ENCODE assay signal across 22 mouse cellular contexts in genomic region chr9:53065028-53065427, GRCm38 (mm10).
A peak's percentile ranks its signal among the peaks of the same experiment; 100 is the strongest.
DNase-seq lines count a peak whose midpoint lies in the region; ATAC-seq and TF ChIP-seq lines count a peak whose summit lies in the region.
"Had no signal": no experiment of that assay in that cellular context is flagged by ENCODE, and none has a peak within 500 bp of the region (broad histone marks: within the 10 kb centered on the region; RNA-seq: fewer than 3 reads in every experiment).

No protein-coding gene starts in this region.

- no peak overlapping the region for H3K4me2 ChIP-seq in heart, embryonic 12.5 days
- H3K4me2 ChIP-seq: forebrain, embryonic 15.5 days; hindbrain, embryonic 14.5 days; liver, embryonic 11.5 days; midbrain, embryonic 15.5 days; neural tube, embryonic 12.5 days had no signal

- H3K27me3 ChIP-seq in heart, embryonic 12.5 days (replicated peaks), result no peaks in the 10 kb centered on the region
- H3K27me3 ChIP-seq in small intestine, adult 2 months (ENCODE audit: control insufficient read depth, insufficient read depth, low read length), result no peaks in the 10 kb centered on the region
- H3K27me3 ChIP-seq: forebrain, embryonic 15.5 days; midbrain, embryonic 15.5 days; neural tube, embryonic 12.5 days had no signal

- 0 out of 2 replicates have a peak, but pooled peaks cover 5% of the 10 kb centered on the region for H3K9me3 ChIP-seq in heart, embryonic 12.5 days (replicated peaks)
- H3K9me3 ChIP-seq: embryonic facial prominence, embryonic 10.5 days; forebrain, embryonic 15.5 days; midbrain, embryonic 15.5 days; neural tube, embryonic 12.5 days had no signal

- ATAC-seq in heart, embryonic 12.5 days (ENCODE audit: insufficient number of reproducible peaks, low FRiP score), result no peak
- ATAC-seq: forebrain, embryonic 15.5 days; inflammation-experienced regulatory T-cells, adult 6 months; liver, postnatal 0 days; lung, postnatal 0 days; midbrain, embryonic 15.5 days had no signal

- no peak overlapping the region for H3K9ac ChIP-seq in heart, embryonic 12.5 days
- H3K9ac ChIP-seq: forebrain, embryonic 15.5 days; hindbrain, embryonic 14.5 days; liver, postnatal 0 days; midbrain, embryonic 15.5 days; neural tube, embryonic 12.5 days had no signal

- TF ChIP-seq CTCF in small intestine, adult 2 months (IDR thresholded peaks at IDR 0.05; ENCODE audit: extremely low read depth, insufficient read length, insufficient replicate concordance, low read depth, low read length), result no peak

- 43% methylated on average over 2 of the region's 2 CpGs for whole genome bisulfite sequencing in heart, embryonic 12.5 days
- 52% methylated on average over 2 of the region's 2 CpGs for WGBS in small intestine, adult 2 months

- no peak for DNase-seq in heart, adult 9 months (ENCODE audit: low spot score in 2 of 2)
- peak; percentile 16 for DNase-seq in kidney, adult 18-20 months
- DNase-seq in kidney, postnatal 14 days, result no peak
- peak; percentile 61 for DNase-seq in NIH3T3 (ENCODE audit: low read depth)
- no peak for DNase-seq in cerebellum, adult 11-12 months
- DNase-seq: adrenal gland, postnatal 36 days; gastrocnemius, postnatal 14 days; liver, postnatal 0 days; right cerebral cortex, postnatal 25 days; thymus, postnatal 14 days had no signal

- TF ChIP-seq POLR2A in small intestine, adult 2 months (IDR thresholded peaks at IDR 0.05; ENCODE audit: low read depth, low read length), result no peak

- no peak overlapping the region for H3K4me3 ChIP-seq in heart, embryonic 12.5 days
- H3K4me3 ChIP-seq in small intestine, adult 2 months (ENCODE audit: low read depth, low read length), result no peak overlapping the region
- H3K4me3 ChIP-seq: embryonic facial prominence, embryonic 10.5 days; forebrain, embryonic 15.5 days; midbrain, embryonic 15.5 days; neural tube, embryonic 12.5 days had no signal

- H3K4me1 ChIP-seq in heart, embryonic 12.5 days (replicated peaks), result 0 out of 2 replicates have a peak, but pooled peaks cover 15% of the 10 kb centered on the region
- no peaks in the 10 kb centered on the region for H3K4me1 ChIP-seq in small intestine, adult 2 months (ENCODE audit: control insufficient read depth, insufficient read depth, insufficient read length, low read length)
- H3K4me1 ChIP-seq: forebrain, embryonic 15.5 days; neural tube, embryonic 12.5 days had no signal

- H3K36me3 ChIP-seq in heart, embryonic 12.5 days, result no peaks in the 10 kb centered on the region
- H3K36me3 ChIP-seq in small intestine, adult 2 months (ENCODE audit: control insufficient read depth, insufficient read depth, low read length), result no peaks in the 10 kb centered on the region
- H3K36me3 ChIP-seq: embryonic facial prominence, embryonic 10.5 days; forebrain, embryonic 15.5 days; midbrain, embryonic 15.5 days; neural tube, embryonic 12.5 days had no signal

- peak overlapping the region; percentile 43 for H3K27ac ChIP-seq in heart, embryonic 12.5 days (ENCODE audit: poor library complexity, severe bottlenecking)
- 0 out of 2 replicates have a peak overlapping the region, but pooled peaks have one; percentile 2 for H3K27ac ChIP-seq in small intestine, adult 2 months (ENCODE audit: insufficient read depth, low read depth, low read length)
- H3K27ac ChIP-seq: embryonic facial prominence, embryonic 10.5 days; forebrain, embryonic 15.5 days; hindbrain, embryonic 14.5 days; kidney, postnatal 0 days; macrophage; midbrain, embryonic 15.5 days; neural tube, embryonic 12.5 days had no signal

Comparison
In these comparisons a context has a peak if more than half of its experiments do, and no peak if none do; other contexts are left out.
1. DNase-seq: peak in kidney, adult 18-20 months (single experiment) and NIH3T3 (single experiment); none in heart, adult 9 months (0 of 2), kidney, postnatal 14 days (single experiment) and cerebellum, adult 11-12 months (single experiment).